Mouse (Mus musculus) bone marrow, adult 2 months (tissue): Measurements from ENCODE around the gene Fmnl3.

Experiments
- CTCF ChIP-seq: fragments of 200-500 bp; IDR thresholded peaks from 2 replicates; pipeline ENCODE4 v1.5.1; 2011; ENCODE audit warnings: low read length, control low read depth; ENCODE audit not compliant: control insufficient read depth, insufficient read depth
- POLR2A ChIP-seq: fragments of 200-500 bp; IDR thresholded peaks from 2 replicates; pipeline ENCODE4 v1.6.1; 2011; ENCODE audit warnings: low read depth, mild to moderate bottlenecking, control low read depth, low read length, borderline replicate concordance; ENCODE audit not compliant: control insufficient read depth

- no peak for TF ChIP-seq CTCF
- no peak for TF ChIP-seq POLR2A
Observed at GRCm38 (mm10) chr15:99396875-99397274, 26.6 kb upstream of the Fmnl3 start.
